Mouse (Mus musculus) stomach, embryonic 14.5 days (tissue): ENCODE results near the gene Fam83d. TPM values are rescaled to one million over a fixed set of nuclear protein-coding genes. Genes with fewer than 3 reads are reported as not detected.

ENCODE experiments used
- microRNA-seq: library from miRNA; unstranded; fragments of <30 nt; microRNA quantifications from one replicate; pipeline ENCODE4, GENCODE M21; 2016
- polyA plus RNA-seq: library from polyadenylated mRNA; unstranded; fragments of >200 nt; fragmentation: Nextera tagmentation; extraction: Ambion mirVana; gene quantifications from 2 replicates; pipeline ENCODE4 v1.2.1, GENCODE M21; 2014

The Fam83d gene
- polyA plus RNA-seq, 1 experiment from 2014 or later, result 46.3 TPM

Small RNA genes lying within 50 kb of the gene (microRNA-seq; reads per million reads assigned to microRNA genes)
- not detected for gene Gm26141

Other genes with a start within 250 kb of the Fam83d start
- not detected in 2 replicates for gene Slc32a1, start 157.3 kb upstream of the Fam83d start, polyA plus RNA-seq
- gene Actr5, start 143.2 kb upstream of the Fam83d start, polyA plus RNA-seq, result 10.5 and 14.8 TPM in 2 replicates
- 4.9 and 6.0 TPM in 2 replicates for gene Ppp1r16b, start 102.7 kb upstream of the Fam83d start, polyA plus RNA-seq
- 16.0 and 16.4 TPM in 2 replicates for gene Dhx35, start 26.7 kb downstream of the Fam83d start, polyA plus RNA-seq